Mouse (Mus musculus): ENCODE data around the gene Gbe1. TPM values are rescaled to one million over a fixed set of nuclear protein-coding genes. Genes with fewer than 3 reads are reported as not detected.

The Gbe1 gene
- polyA plus RNA-seq, 1 experiment from 2014 or later = 48.1 TPM

- H3K36me3 ChIP-seq = no peaks in the 10 kb centered on the region
- H3K4me1 ChIP-seq = peaks cover 16% of the 10 kb centered on the region
- H3K27me3 ChIP-seq (replicated peaks) = no peaks in the 10 kb centered on the region
- no peak overlapping the region for H3K9ac ChIP-seq
- H3K4me2 ChIP-seq = peak overlapping the region; percentile 22; the same call in 1 of the 2 replicates
- 56% methylated on average over 6 of the region's 6 CpGs for WGBS
- no peaks in the 10 kb centered on the region for H3K9me3 ChIP-seq
- ATAC-seq (ENCODE audit: extremely low read depth, insufficient number of reproducible peaks, low FRiP score, low TSS enrichment) = no peak
- H3K4me3 ChIP-seq = no peak overlapping the region
- H3K27ac ChIP-seq (replicated peaks) = 0 out of 2 replicates have a peak overlapping the region, but pooled peaks have one; percentile 20
These were observed 15.7 kb downstream of the Gbe1 start for GRCm38 (mm10) chr16:70329471-70329870.

DNA sequence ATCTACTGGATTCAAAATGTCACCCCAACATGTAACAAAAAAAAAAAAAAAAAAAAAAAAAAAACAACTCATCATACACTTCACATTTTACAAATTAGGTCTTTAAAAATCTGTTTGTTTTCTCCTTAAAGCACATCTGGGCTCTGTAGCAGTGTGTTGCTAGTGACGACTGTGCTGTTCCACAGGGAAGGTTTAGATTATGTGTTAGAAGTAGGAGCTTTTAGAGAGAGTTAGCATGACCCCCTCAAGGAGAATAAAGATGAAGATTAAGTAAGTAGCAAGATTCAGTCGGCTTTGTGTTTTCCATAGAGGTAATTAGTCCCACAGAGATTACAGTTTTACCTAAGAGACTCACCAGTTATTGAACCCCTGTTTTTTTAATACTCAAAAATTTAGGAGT, 16.3 kb downstream of the Gbe1 start:
- no peak for ATAC-seq (ENCODE audit: extremely low read depth, insufficient number of reproducible peaks, low FRiP score, low TSS enrichment)
- WGBS = 74% methylated on average over 2 of the region's 2 CpGs

GRCm38 (mm10) chr16:70330626-70331275, 17.0 kb downstream of the Gbe1 start:
- no peaks in the 10 kb centered on the region for H3K9me3 ChIP-seq
- H3K4me2 ChIP-seq = no peak overlapping the region
- 88% methylated on average over 10 of the region's 10 CpGs for WGBS
- H3K36me3 ChIP-seq = no peaks in the 10 kb centered on the region
- no peak overlapping the region for H3K4me3 ChIP-seq
- H3K27me3 ChIP-seq (replicated peaks) = no peaks in the 10 kb centered on the region
- no peak overlapping the region for H3K27ac ChIP-seq (replicated peaks)
- no peak overlapping the region for H3K9ac ChIP-seq
- peaks cover 12% of the 10 kb centered on the region for H3K4me1 ChIP-seq
- ATAC-seq (ENCODE audit: extremely low read depth, insufficient number of reproducible peaks, low FRiP score, low TSS enrichment) = no peak

More for the DNA sequence above, 16.3 kb downstream of the Gbe1 start:
- H3K27me3 ChIP-seq (replicated peaks) = no peaks in the 10 kb centered on the region
- H3K9ac ChIP-seq = no peak overlapping the region
- H3K36me3 ChIP-seq = no peaks in the 10 kb centered on the region
- H3K4me3 ChIP-seq = no peak overlapping the region
- no peaks in the 10 kb centered on the region for H3K9me3 ChIP-seq
- no peak overlapping the region for H3K4me2 ChIP-seq
- H3K27ac ChIP-seq (replicated peaks) = no peak overlapping the region
- H3K4me1 ChIP-seq = peaks cover 16% of the 10 kb centered on the region

DNA sequence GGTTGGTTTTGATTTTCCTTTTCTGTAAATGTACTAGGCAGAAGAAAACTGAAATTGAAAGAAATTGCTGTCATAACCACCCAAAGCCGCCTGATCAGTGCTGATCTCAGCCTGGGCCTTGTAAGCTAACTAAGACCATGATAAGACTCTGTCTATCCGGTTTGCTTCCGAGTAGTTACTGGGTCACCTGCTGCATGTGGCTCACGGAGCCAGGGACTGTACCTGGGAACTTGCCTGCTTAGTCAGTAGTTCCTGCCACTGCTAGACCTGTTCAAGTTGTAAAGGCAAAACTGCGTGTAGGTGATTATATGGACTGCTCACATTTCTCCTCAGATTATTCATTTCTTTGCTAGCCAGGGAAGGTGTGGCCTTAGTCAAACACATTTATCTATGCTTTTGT, 21.1 kb downstream of the Gbe1 start:
- Histone ChIP-seq H3K27ac (replicated peaks) (no peak overlapping the region), H3K36me3 (no peaks in the 10 kb centered on the region), H3K27me3 (replicated peaks) (no peaks in the 10 kb centered on the region), H3K4me1 (no peaks in the 10 kb centered on the region), H3K9ac (no peak overlapping the region), H3K4me2 (no peak overlapping the region), H3K9me3 (no peaks in the 10 kb centered on the region), H3K4me3 (no peak overlapping the region)
- no peak for ATAC-seq (ENCODE audit: extremely low read depth, insufficient number of reproducible peaks, low FRiP score, low TSS enrichment)
- 82% methylated on average over 5 of the region's 5 CpGs for WGBS

DNA sequence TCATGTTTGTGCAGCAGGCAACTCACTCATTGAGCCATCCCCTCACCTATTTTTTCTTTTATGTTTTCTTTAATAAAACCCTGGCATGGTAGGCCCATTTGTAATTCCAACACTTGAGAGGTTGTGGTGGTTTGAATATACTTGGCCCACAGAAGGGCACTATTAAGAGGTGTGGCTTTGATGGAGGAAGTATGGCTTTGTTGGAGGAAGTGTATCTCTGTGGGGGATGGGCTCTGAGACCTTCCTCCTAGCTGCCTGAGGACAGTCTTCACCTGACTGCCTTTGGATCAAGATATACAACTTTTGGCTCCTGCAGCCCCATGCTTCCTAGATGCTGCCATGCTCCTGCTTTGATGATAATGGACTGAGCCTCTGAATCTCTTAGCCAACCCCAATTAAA, 21.7 kb downstream of the Gbe1 start:
- H3K27ac ChIP-seq (replicated peaks) = no peak overlapping the region
- H3K4me3 ChIP-seq = no peak overlapping the region
- no peak overlapping the region for H3K9ac ChIP-seq
- H3K4me2 ChIP-seq = no peak overlapping the region
- no peak for ATAC-seq (ENCODE audit: extremely low read depth, insufficient number of reproducible peaks, low FRiP score, low TSS enrichment)
- no peaks in the 10 kb centered on the region for H3K9me3 ChIP-seq
- 0 out of 2 replicates have a peak, but pooled peaks cover 1% of the 10 kb centered on the region for H3K4me1 ChIP-seq
- H3K27me3 ChIP-seq (replicated peaks) = no peaks in the 10 kb centered on the region
- H3K36me3 ChIP-seq = no peaks in the 10 kb centered on the region

DNA sequence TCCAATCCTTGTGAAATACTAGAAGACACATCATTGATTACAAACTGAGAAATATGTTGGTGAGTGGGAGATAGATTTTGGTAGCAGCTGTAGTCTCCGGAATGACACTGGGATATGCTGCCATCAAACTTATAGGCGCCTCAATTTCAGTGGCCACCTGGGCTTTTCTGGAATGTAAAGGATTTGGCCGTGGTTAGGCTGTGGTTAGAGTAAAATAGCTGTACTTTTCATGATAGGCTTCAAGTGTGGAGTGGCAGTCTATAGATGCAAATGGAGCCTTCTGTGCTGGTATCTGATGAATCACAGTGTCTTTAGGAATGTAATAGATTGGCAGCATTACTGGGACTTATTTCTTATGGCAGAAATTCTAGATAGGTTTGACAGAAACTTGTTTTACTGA, 23.9 kb downstream of the Gbe1 start:
- no peak for ATAC-seq (ENCODE audit: extremely low read depth, insufficient number of reproducible peaks, low FRiP score, low TSS enrichment)
- H3K27me3 ChIP-seq (replicated peaks) = no peaks in the 10 kb centered on the region
- WGBS = 78% methylated on average over 3 of the region's 3 CpGs
- no peaks in the 10 kb centered on the region for H3K9me3 ChIP-seq
- H3K27ac ChIP-seq (replicated peaks) = no peak overlapping the region
- H3K4me1 ChIP-seq = 0 out of 2 replicates have a peak, but pooled peaks cover 5% of the 10 kb centered on the region
- H3K4me2 ChIP-seq = no peak overlapping the region
- no peak overlapping the region for H3K4me3 ChIP-seq
- no peak overlapping the region for H3K9ac ChIP-seq
- H3K36me3 ChIP-seq = no peaks in the 10 kb centered on the region

DNA sequence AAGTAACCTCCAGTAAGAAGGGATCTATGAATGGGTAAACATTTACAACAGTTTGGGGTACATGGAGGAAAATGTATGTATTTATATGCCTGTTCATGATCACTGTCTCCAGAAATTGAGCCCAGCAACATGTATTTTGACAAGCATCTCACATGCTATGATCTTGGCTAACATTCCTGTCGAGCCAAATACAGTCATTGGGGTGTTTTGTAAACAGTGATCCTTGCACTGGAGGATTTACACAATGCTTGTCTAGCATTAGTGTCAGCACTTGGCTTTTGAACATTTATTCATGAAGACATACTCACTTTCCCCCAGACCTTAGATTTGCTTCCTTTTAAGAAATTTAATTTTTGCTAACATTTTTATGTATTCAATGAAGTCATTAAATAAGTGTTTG, 30.7 kb downstream of the Gbe1 start:
- no peaks in the 10 kb centered on the region for H3K9me3 ChIP-seq
- ATAC-seq (ENCODE audit: extremely low read depth, insufficient number of reproducible peaks, low FRiP score, low TSS enrichment) = no peak
- H3K27ac ChIP-seq (replicated peaks) = no peak overlapping the region
- 68% methylated on average over 1 of the region's 1 CpGs for WGBS
- no peak overlapping the region for H3K4me3 ChIP-seq
- no peak overlapping the region for H3K4me2 ChIP-seq
- H3K27me3 ChIP-seq (replicated peaks) = no peaks in the 10 kb centered on the region
- H3K9ac ChIP-seq = no peak overlapping the region
- no peaks in the 10 kb centered on the region for H3K36me3 ChIP-seq
- peaks cover 30% of the 10 kb centered on the region for H3K4me1 ChIP-seq

DNA sequence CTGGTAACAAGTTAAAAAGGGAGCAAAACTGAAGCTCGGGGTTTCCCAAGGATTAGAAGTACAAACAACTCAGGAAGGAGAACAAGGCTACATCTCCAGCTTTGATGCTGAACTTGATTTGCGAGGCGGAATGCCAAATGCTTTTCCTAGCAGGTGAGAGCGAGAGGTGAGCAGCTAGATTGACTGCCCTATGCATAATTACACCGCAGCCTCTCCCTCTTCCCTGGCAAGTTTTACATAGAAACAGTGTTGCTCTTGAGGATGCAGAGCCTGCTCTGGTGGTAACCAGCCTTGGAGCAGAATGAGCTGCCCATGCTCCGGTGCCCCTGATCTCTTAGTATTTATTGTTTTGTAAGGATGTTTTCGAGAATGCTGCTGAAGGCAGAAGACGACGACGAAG, 31.9 kb downstream of the Gbe1 start:
- no peak overlapping the region for H3K27ac ChIP-seq (replicated peaks)
- H3K9ac ChIP-seq = no peak overlapping the region
- H3K27me3 ChIP-seq (replicated peaks) = no peaks in the 10 kb centered on the region
- H3K36me3 ChIP-seq = no peaks in the 10 kb centered on the region
- H3K9me3 ChIP-seq = no peaks in the 10 kb centered on the region
- peaks cover 27% of the 10 kb centered on the region for H3K4me1 ChIP-seq
- no peak for ATAC-seq (ENCODE audit: extremely low read depth, insufficient number of reproducible peaks, low FRiP score, low TSS enrichment)
- no peak overlapping the region for H3K4me3 ChIP-seq
- no peak overlapping the region for H3K4me2 ChIP-seq
- 81% methylated on average over 10 of the region's 10 CpGs for WGBS

- H3K9me3 ChIP-seq = 0 out of 2 replicates have a peak, but pooled peaks cover 1% of the 10 kb centered on the region
- no peak overlapping the region for H3K4me2 ChIP-seq
- H3K4me1 ChIP-seq = peaks cover 31% of the 10 kb centered on the region
- H3K27me3 ChIP-seq (replicated peaks) = no peaks in the 10 kb centered on the region
- no peak overlapping the region for H3K9ac ChIP-seq
- WGBS = 64% methylated on average over 8 of the region's 8 CpGs
- no peak overlapping the region for H3K27ac ChIP-seq (replicated peaks)
- H3K4me3 ChIP-seq = no peak overlapping the region
- ATAC-seq (ENCODE audit: extremely low read depth, insufficient number of reproducible peaks, low FRiP score, low TSS enrichment) = no peak
- no peaks in the 10 kb centered on the region for H3K36me3 ChIP-seq
These were observed 36.3 kb downstream of the Gbe1 start for GRCm38 (mm10) chr16:70350011-70350410.

GRCm38 (mm10) chr16:70351641-70352280, 38.0 kb downstream of the Gbe1 start:
- WGBS = 57% methylated on average over 11 of the region's 11 CpGs
- Histone ChIP-seq H3K27ac (replicated peaks) (peak overlapping the region; percentile 65), H3K9me3 (0 out of 2 replicates have a peak, but pooled peaks cover 3% of the 10 kb centered on the region), H3K9ac (no peak overlapping the region), H3K4me1 (peaks cover 17% of the 10 kb centered on the region), H3K27me3 (replicated peaks) (no peaks in the 10 kb centered on the region), H3K4me3 (no peak overlapping the region), H3K4me2 (peak overlapping the region; percentile 15; the same call in 1 of the 2 replicates), H3K36me3 (no peaks in the 10 kb centered on the region)
- ATAC-seq (ENCODE audit: extremely low read depth, insufficient number of reproducible peaks, low FRiP score, low TSS enrichment) = no peak

GRCm38 (mm10) chr16:70352571-70352970, 38.8 kb downstream of the Gbe1 start:
- 0 out of 2 replicates have a peak, but pooled peaks cover 13% of the 10 kb centered on the region for H3K4me1 ChIP-seq
- H3K9me3 ChIP-seq = 0 out of 2 replicates have a peak, but pooled peaks cover 3% of the 10 kb centered on the region
- no peak overlapping the region for H3K9ac ChIP-seq
- H3K27ac ChIP-seq (replicated peaks) = no peak overlapping the region
- no peak for ATAC-seq (ENCODE audit: extremely low read depth, insufficient number of reproducible peaks, low FRiP score, low TSS enrichment)
- H3K4me2 ChIP-seq = no peak overlapping the region
- H3K4me3 ChIP-seq = no peak overlapping the region
- no peaks in the 10 kb centered on the region for H3K36me3 ChIP-seq
- 63% methylated on average over 3 of the region's 3 CpGs for WGBS
- no peaks in the 10 kb centered on the region for H3K27me3 ChIP-seq (replicated peaks)

- no peak overlapping the region for H3K27ac ChIP-seq (replicated peaks)
- no peak for ATAC-seq (ENCODE audit: extremely low read depth, insufficient number of reproducible peaks, low FRiP score, low TSS enrichment)
- H3K4me1 ChIP-seq = 0 out of 2 replicates have a peak, but pooled peaks cover 13% of the 10 kb centered on the region
- 0 out of 2 replicates have a peak, but pooled peaks cover 3% of the 10 kb centered on the region for H3K9me3 ChIP-seq
- 26% methylated on average over 2 of the region's 2 CpGs for WGBS
- no peaks in the 10 kb centered on the region for H3K36me3 ChIP-seq
- H3K4me3 ChIP-seq = no peak overlapping the region
- H3K4me2 ChIP-seq = no peak overlapping the region
- no peaks in the 10 kb centered on the region for H3K27me3 ChIP-seq (replicated peaks)
- no peak overlapping the region for H3K9ac ChIP-seq
These were observed 39.3 kb downstream of the Gbe1 start for GRCm38 (mm10) chr16:70353058-70353457.

All from heart, embryonic 13.5 days (tissue).